Mouse (Mus musculus) layer of hippocampus, adult 18-20 months (tissue): ENCODE data around the gene Egfl6. TPM values are rescaled to one million over a fixed set of nuclear protein-coding genes. Genes with fewer than 3 reads are reported as not detected.

Experiments used
- DNase-seq, 2 experiments: peaks; one replicate each; pipeline ENCODE4 v3.0.0; 2022; ENCODE audit warnings: low spot score in 2 of 2
- long read RNA-seq: library from polyadenylated mRNA; stranded (forward); transcript quantifications from one replicate; pipeline ENCODE4 v2.0.0, GENCODE M21; 2021
- total RNA-seq, 2 experiments: library from RNA; stranded (reverse); gene quantifications; 2 replicates each; pipeline ENCODE4 v1.2.3; 2021

The Egfl6 gene
- total RNA-seq: 1 to 10 TPM; 4.3 to 4.7 TPM
- long read RNA-seq, transcript Egfl6-201 (12 exons, 2,704 nt): major isoform, 6 of 6 reads
- long read RNA-seq, partial matches to known transcripts: 0 of 6 reads
- long read RNA-seq, other reads (novel, unspliced or antisense): 0 of 6 reads

DNA sequence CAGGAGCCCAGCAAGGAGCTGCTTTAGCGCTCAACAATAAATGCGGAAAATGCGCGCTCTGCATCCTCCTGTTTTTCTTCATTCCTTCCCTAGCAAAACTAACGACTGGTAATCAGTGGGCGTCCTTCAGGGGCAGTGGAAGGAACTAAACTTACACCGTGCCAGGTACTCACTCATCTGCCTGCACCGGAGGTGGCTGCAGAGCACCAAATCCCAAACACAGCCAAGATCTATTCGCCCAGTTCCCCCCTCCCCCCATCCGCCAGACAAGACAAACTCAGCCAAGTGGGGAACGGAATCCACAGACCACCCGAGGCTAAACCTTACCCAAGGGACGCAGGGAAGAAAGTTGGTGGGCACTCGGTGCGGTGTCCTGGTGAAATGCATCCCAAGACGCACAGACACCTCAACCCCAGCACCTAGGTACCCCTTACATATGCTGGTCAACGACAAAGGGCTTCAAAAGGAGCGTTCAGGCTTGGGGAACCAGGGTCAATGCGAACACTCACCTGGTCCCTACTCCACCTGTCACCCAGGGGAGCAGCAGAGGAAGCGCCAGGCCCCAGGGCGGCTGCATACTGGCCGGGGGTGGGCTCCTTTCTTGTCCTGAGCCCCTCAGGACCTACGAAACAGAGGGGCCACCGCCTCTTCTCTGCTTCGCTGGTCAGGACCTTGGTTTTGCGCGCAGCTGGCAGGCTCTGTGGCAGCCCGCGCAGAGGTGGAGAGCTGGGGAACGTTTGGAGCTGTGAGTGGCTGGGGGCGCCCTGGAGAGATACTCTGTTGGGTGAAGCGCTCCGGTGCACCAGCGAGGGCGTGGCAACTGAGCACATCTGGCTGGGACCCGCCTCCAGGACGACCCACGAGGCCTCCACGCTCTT is at the start of gene Egfl6:
Gene Egfl6, minus strand, starts transcription at position 774 of the 878 bp plus-strand sequence.
- no peak for DNase-seq

DNA sequence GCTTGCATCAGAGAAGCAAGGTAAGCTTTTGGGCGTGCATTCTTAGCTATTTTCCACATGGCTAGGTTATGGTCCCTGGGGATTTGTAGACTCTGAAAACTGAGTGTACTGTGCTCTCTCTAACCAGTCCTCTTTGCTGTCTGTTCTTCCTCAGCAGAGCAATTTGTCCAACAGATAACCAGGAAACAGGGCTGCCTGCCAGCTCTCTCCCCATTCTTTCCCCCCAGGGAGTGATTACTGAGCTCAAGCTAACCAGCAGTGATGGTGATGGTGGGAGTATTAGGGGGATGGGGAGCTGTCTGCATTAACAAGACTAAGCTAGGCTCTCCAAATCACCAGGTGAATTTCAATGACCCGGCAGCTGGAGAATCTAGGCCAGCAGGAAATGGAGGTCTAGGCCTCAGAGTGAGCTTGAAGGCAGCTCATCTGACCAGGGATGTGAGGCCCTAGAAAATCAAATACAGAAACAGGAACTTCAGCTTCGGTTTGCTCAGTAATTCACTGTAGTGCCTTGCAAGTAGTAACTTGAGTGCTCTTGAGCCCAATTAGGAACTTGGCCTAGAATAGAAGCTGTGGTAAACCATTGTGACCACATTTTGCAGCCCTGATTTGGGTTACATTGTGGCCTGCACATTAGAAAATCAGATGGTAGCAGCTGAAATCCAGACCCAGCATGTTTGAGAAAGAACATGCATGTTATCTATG is 41.5 kb upstream of the Egfl6 start:
- DNase-seq: no peak

GRCm38 (mm10) chrX:166626174-166626573 is 40.7 kb upstream of the Egfl6 start:
- DNase-seq: no peak

DNA sequence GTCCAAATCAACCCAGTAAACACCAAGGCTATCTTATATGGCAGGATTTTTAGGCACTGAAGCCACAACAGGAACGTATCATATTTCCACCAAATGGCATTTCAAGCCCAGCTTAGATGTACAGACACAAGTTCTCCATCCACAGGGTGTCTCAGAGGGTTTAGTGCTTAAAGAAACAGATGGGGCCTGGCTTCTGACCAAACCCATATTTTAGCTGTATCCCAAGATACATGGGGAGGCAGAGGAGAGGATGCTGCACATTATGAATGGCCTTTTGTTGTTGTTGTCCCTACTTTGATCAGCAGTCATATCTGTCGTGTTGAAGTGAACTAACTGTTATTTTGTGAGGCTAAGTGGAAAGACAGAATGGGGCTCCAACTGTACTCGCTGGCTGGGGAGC is 37.7 kb upstream of the Egfl6 start:
- DNase-seq: no peak

DNA sequence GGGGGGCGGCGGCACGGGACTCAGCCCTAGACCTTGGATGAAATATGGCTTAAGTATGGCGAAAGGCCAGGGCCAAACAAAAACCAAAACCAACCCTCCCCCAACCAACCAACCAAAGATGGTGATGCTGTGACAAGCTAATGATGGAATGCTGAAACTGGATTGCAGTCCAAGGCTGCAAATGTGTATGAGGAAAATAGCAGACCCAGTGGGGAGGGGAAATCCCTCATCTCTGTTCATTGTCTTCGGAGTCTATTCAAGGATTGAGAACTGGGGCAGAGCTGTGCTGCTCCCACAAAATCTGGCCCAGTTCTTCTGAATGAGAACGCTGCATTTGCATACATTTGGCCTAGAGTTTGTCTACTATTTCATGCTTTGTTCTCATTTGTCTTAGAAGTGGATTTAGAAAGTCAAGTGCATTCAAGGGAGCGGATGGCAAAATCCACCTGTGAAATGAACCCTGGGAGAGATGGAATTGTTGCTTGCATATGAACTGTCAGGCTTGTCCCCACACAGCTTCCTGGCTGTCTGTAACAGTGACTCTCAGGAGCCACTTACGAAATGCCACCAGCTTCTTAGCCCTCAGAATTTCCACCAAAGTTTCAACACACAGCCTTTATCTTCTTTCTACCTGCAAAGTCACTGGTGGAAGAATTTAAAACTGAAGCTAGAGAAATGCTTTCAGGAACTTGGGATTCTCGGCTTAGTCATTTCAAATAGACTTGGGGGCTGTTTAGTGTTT is 36.2 kb upstream of the Egfl6 start:
- DNase-seq: peak in 1 of 2 experiments; percentile 9

DNA sequence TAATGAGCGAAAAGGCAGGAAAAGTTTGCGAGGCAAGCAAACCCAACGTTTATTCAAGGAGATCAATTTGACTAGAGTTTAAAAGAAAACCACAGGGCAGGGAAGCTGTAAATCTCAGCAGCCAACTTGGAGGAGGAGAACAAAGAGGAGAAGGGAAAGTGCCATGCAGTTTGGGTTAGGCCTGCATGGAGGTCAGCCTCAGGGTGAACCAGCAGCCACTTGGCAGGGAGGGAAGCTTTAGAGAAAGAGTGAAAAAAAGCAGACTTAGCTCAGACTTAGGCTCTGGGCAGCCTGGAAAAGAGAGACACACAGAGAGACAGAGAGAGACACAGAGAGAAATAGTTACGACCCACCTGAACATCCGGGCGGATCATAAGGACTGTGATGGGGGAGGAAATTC is 35.4 kb upstream of the Egfl6 start:
- no peak for DNase-seq

DNA sequence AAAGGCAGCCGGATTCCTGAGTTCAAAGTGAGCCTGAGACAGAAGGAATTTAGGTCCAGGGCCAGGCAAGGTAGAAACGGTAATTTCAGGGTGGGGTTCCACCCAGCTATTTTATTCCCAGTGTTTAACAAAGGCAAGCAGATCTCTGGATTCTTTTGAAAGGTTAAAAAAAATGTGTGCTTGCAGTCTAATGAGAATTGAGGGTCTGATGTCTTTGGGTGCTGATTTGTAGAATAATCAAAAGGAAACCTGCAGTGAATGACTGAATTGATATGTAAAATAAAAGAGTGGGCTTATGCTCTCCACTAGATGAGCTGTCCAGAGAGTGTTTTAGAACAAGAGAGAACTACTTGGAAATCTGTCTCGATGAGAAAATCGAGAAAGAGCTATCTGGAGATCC is 33.6 kb upstream of the Egfl6 start:
- no peak for DNase-seq

DNA sequence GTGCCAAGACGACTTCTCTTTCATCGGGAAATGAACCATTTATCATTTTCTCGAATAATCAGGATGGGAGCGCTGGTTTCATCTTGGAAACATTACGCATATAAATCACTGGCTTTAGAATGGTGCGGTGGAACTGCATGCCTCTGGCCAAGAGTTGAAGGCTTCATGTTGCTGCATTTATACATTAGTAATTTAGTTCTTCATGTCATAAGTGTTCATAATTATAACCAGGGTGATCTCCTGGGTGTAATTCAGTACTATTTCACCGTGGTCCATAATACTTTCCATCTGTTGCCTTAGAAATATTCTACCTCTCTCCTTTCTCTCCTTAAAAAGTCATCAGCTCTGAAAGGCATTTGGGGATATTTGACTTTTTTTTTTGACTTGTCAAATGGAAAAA is 29.7 kb upstream of the Egfl6 start:
- no peak for DNase-seq

DNA sequence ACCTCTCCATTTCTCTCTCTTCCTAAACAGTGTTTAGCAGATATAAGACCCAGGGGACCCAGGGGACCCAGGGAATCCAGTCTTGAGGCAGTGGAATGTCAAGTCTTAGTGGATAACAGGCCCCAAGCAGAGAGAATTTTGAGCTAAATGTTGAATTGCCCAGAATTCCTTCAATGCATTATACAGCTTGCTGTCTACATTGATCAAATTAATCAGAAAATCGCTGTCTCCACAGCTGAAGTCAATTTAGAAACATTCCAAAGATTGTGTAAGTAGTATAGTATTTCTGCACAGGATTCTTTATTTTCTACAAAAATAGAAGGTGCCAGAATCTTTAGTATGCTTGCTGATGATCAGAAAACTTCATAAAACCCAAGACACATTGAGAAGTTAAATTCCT is 9.4 kb downstream of the Egfl6 start:
- no peak for DNase-seq

DNA sequence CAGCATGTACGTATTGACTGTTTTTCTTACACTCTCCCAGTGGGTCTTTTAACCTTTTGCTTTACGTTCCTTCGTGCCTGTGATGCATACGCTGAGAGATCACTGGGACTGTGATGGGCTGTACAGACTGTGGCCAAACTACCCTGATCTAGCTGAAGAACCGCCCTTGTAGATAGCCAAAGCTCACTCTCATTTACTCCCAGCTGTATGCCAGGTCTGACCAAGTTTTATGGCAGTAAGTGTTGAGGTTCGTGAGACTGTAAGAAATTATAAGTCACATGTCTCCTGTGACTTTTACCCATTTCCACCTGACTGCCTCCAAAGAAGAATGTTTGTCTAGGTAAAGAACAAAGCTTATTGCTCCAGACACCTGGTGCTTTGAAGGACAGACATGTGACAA is 19.5 kb downstream of the Egfl6 start:
- no peak for DNase-seq

GRCm38 (mm10) chrX:166565401-166565800 is 20.1 kb downstream of the Egfl6 start:
- DNase-seq: no peak

- no peak for DNase-seq
Observed at GRCm38 (mm10) chrX:166564900-166565299, 20.6 kb downstream of the Egfl6 start.

DNA sequence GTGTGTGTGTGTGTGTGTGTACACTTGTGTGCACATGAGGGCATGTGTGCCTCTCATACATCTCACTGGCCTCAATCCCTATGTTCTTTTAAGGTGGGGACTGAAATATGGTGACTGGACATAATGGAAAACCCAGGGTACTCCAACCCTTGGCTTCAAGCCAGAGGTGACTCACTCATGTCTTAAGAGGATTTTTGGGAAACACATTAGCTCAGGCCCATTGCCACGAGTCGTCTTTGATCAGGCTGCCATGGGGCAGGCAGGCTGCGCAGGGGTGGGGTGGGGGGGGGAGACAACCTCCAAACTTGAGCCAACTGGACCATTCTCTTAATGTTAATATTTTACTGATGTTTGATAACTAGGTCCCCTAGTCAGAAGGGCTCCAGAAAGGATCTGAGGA is 26.2 kb downstream of the Egfl6 start:
- no peak for DNase-seq

DNA sequence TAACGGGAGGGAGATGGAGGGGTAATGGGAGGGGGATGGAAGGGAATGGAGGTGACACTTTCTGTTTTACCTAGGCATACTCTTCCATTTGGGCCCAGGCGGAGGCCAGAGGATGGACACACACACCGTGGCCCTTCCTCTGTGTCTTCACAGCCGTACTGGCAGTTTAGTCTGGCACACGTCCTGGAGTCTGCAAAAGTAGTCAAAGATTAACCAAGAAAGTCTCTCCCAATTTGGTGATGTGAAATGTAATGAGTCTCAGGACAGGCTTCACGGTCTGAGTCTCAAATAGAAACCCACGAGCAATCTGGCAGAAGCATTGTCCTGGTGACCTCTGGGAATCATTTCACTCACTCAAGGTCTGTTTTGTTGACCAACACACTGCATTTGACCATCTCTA is 33.2 kb downstream of the Egfl6 start:
- DNase-seq: no peak

DNA sequence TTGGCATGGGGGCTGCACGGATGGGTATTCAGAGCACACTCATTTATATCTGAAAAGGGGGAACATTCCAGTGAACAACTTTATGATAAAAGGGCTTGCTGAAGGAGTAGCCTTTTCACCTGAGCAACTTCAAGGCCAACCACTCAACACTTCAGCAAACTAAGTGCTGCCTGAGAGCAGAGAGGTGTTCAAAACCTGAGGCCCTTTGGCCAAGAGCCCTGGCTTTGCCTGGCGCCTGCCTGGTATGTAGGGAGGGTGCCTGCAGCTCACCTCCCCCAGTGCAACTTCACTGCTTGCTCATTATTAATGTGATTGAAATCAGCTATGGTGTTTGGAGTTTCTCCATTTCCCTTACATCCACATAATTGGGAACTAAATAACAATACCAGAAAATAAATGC is 39.0 kb downstream of the Egfl6 start:
- no peak for DNase-seq

- no peak for DNase-seq
Observed at GRCm38 (mm10) chrX:166535138-166535537, 50.4 kb downstream of the Egfl6 start.

DNA sequence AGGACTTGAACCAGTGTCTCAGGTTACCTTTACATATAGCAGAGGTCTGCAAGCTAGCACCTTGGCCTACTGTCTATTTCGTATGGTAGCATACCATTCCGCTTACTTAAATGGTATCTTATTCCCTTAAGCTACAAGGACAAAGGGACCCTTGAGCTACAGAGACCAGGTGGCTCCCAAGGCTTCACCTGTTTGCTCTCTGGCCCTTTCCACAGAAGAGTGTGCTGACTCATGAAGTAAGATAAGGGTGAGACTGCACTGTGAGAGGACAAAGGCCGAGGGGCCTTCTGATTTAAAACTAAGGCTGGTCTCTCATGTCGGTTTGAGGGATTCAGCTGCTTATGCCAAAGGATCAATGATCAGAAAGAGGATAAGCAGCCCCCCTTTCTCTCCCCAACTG is 52.1 kb downstream of the Egfl6 start:
- no peak for DNase-seq

DNA sequence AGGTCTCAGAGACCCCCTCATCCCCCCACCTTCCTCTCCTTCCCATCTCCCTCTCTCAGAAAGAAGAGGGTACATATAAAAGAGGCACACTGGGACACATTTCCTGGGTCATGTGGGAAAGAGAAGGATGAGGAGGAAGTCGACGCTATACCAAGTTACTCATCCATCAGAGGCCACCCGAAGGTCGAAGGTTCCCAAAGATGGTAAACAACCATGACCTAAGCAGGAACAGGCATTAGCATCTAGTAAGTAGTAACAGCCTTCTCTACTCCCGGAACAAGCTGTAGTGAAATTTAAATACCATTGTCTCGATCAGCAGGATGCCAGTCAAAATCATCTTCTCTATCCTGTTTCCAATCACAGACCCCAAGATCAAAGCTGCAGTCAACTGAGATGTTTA is 53.8 kb downstream of the Egfl6 start:
- DNase-seq: no peak

DNA sequence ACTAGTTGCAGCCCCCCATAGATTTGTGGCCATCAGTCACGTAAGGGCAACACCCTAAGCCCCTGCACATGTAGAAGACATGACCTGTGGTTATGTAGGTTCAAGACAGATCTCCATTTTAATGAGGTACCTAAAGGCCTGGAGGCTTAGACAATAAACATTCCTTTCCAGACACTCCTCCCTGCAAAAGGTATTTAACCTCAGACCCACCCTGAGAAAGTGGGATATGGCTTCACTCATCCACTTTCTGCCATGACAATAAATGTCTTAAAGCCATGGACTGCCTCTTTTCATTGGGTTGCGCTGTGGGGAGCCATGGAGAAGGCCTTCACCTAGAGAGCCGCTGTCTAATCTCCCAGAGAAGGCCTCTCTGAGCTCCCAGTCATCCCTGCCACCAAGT is 57.4 kb downstream of the Egfl6 start:
- no peak for DNase-seq

GRCm38 (mm10) chrX:166525637-166526315 is 59.7 kb downstream of the Egfl6 start:
- DNase-seq: no peak

- no peak for DNase-seq
Observed at GRCm38 (mm10) chrX:166520782-166521181, 64.7 kb downstream of the Egfl6 start.
